Mouse (Mus musculus) kidney, embryonic 14.5 days (tissue): ENCODE results near the gene C130050O18Rik. TPM values are rescaled to one million over a fixed set of nuclear protein-coding genes. Genes with fewer than 3 reads are reported as not detected.

Experiments used
- ATAC-seq: fragments of 200-750 bp; cut with Nextera tagmentation; 2 replicates; pipeline ENCODE4 v1.8.0; 2017; ENCODE audit warnings: moderate number of reproducible peaks, mild to moderate bottlenecking, moderate TSS enrichment, moderate library complexity; ENCODE audit not compliant: low FRiP score, low TSS enrichment
- H3K27ac ChIP-seq: fragments of 300-500 bp; sonication (generic); 2 replicates; pipeline ENCODE4 v1.5.1; 2014; ENCODE audit warnings: low read depth, mild to moderate bottlenecking, low read length, moderate library complexity, mixed read lengths
- H3K27me3 ChIP-seq: fragments of 300-500 bp; sonication (generic); 2 replicates; pipeline ENCODE4 v1.6.1; 2014; ENCODE audit warnings: mild to moderate bottlenecking, low read length; ENCODE audit not compliant: control insufficient read depth, insufficient read depth
- H3K36me3 ChIP-seq: fragments of 300-500 bp; sonication (generic); 2 replicates; pipeline ENCODE4 v1.6.1; 2014; ENCODE audit warnings: low read length, mixed read lengths; ENCODE audit not compliant: control insufficient read depth, insufficient read depth
- H3K4me1 ChIP-seq: fragments of 300-500 bp; sonication (generic); 2 replicates; pipeline ENCODE4 v1.6.1; 2014; ENCODE audit warnings: low read length, mixed read lengths; ENCODE audit not compliant: control insufficient read depth, insufficient read depth
- H3K4me2 ChIP-seq: fragments of 300-500 bp; sonication (generic); replicated peaks from 2 replicates; pipeline ENCODE4 v1.6.1; 2014; ENCODE audit warnings: low read depth, mild to moderate bottlenecking, low read length
- H3K4me3 ChIP-seq: fragments of 300-500 bp; sonication (generic); 2 replicates; pipeline ENCODE4 v1.5.1; 2014; ENCODE audit warnings: mild to moderate bottlenecking, low read length
- H3K9ac ChIP-seq: fragments of 300-500 bp; sonication (generic); 2 replicates; pipeline ENCODE4 v1.6.1; 2014; ENCODE audit warnings: low read depth, mild to moderate bottlenecking, low read length, moderate library complexity
- H3K9me3 ChIP-seq: fragments of 300-500 bp; sonication (generic); 2 replicates; pipeline ENCODE4 v1.6.1; 2016; ENCODE audit warnings: low read length; ENCODE audit not compliant: control insufficient read depth
- WGBS: fragments of 180-500 bp; shearing (Covaris S2); extraction: QIAGEN DNeasy Blood & Tissue Kit; methylation state at CpG from one replicate; pipeline ENCODE4 v1.1.7; 2014; 5-methylcytosine and 5-hydroxymethylcytosine counted together
- polyA plus RNA-seq: library from polyadenylated mRNA; unstranded; fragments of >200 nt; fragmentation: Nextera tagmentation; extraction: Ambion mirVana; gene quantifications from 2 replicates; pipeline ENCODE4 v1.2.1, GENCODE M21; 2014

C130050O18Rik gene
- polyA plus RNA-seq, 1 experiment from 2014 or later = 0.77 TPM

GRCm38 (mm10) chr5:139377468-139378270 lies 27.4 kb upstream of the C130050O18Rik start, which contains the start of gene Gpr146:
Gpr146 (plus strand) TSS chr5:139377697.
- no peak within 1 kb of the TSS for H3K4me3 ChIP-seq
- H3K27ac ChIP-seq = peak within 1 kb of the TSS; percentile 86
- no peak for ATAC-seq
- 57% methylated on average over 18 of the region's 18 CpGs for WGBS
- H3K9ac ChIP-seq = no peak within 1 kb of the TSS
- H3K27me3 ChIP-seq = no peaks in the 10 kb centered on the region
- H3K9me3 ChIP-seq = no peaks in the 10 kb centered on the region
- no peaks in the 10 kb centered on the region for H3K36me3 ChIP-seq
- H3K4me2 ChIP-seq = no peak within 1 kb of the TSS
- peaks cover 52% of the 10 kb centered on the region for H3K4me1 ChIP-seq

GRCm38 (mm10) chr5:139378271-139378556 lies 26.9 kb upstream of the C130050O18Rik start:
- no peaks in the 10 kb centered on the region for H3K27me3 ChIP-seq
- H3K36me3 ChIP-seq = no peaks in the 10 kb centered on the region
- H3K9me3 ChIP-seq = no peaks in the 10 kb centered on the region
- no peak overlapping the region for H3K4me3 ChIP-seq
- no peak for ATAC-seq
- 70% methylated on average over 7 of the region's 7 CpGs for WGBS
- no peak overlapping the region for H3K4me2 ChIP-seq
- H3K9ac ChIP-seq = no peak overlapping the region
- H3K4me1 ChIP-seq = peaks cover 54% of the 10 kb centered on the region
- peak overlapping the region; percentile 86 for H3K27ac ChIP-seq

- peak overlapping the region; percentile 86 for H3K27ac ChIP-seq
- H3K36me3 ChIP-seq = no peaks in the 10 kb centered on the region
- H3K9me3 ChIP-seq = no peaks in the 10 kb centered on the region
- WGBS = 35% methylated on average over 21 of the region's 21 CpGs
- no peak overlapping the region for H3K4me2 ChIP-seq
- no peaks in the 10 kb centered on the region for H3K27me3 ChIP-seq
- peaks cover 59% of the 10 kb centered on the region for H3K4me1 ChIP-seq
- ATAC-seq = no peak
- H3K9ac ChIP-seq = peak overlapping the region; percentile 31; the same call in 1 of the 2 replicates
- no peak overlapping the region for H3K4me3 ChIP-seq
Observed at GRCm38 (mm10) chr5:139378986-139379629, 26.0 kb upstream of the C130050O18Rik start.

GRCm38 (mm10) chr5:139379771-139380384 lies 25.2 kb upstream of the C130050O18Rik start:
- H3K4me2 ChIP-seq = peak overlapping the region; percentile 76
- no peaks in the 10 kb centered on the region for H3K27me3 ChIP-seq
- peak overlapping the region; percentile 54 for H3K4me3 ChIP-seq
- peak overlapping the region; percentile 34; the same call in 1 of the 2 replicates for H3K9ac ChIP-seq
- H3K27ac ChIP-seq = peak overlapping the region; percentile 86
- H3K9me3 ChIP-seq = no peaks in the 10 kb centered on the region
- H3K4me1 ChIP-seq = peaks cover 67% of the 10 kb centered on the region
- ATAC-seq = no peak
- H3K36me3 ChIP-seq = no peaks in the 10 kb centered on the region
- WGBS = 19% methylated on average over 8 of the region's 8 CpGs

- Histone ChIP-seq H3K4me1 (peaks cover 74% of the 10 kb centered on the region), H3K27ac (peak overlapping the region; percentile 86)
Observed at GRCm38 (mm10) chr5:139380385-139381248, 24.5 kb upstream of the C130050O18Rik start.

GRCm38 (mm10) chr5:139381586-139382513 lies 23.2 kb upstream of the C130050O18Rik start:
- Histone ChIP-seq H3K4me1 (peaks cover 76% of the 10 kb centered on the region), H3K4me2 (peak overlapping the region; percentile 1), H3K27me3 (no peaks in the 10 kb centered on the region), H3K36me3 (no peaks in the 10 kb centered on the region), H3K27ac (peak overlapping the region; percentile 66; the same call in 1 of the 2 replicates), H3K9me3 (no peaks in the 10 kb centered on the region), H3K4me3 (no peak overlapping the region), H3K9ac (0 out of 2 replicates have a peak overlapping the region, but pooled peaks have one; percentile 45)
- WGBS = 84% methylated on average over 18 of the region's 18 CpGs
- no peak for ATAC-seq

More at GRCm38 (mm10) chr5:139380385-139381248, 24.5 kb upstream of the C130050O18Rik start:
- Histone ChIP-seq H3K4me2 (peak overlapping the region; percentile 76), H3K9ac (peak overlapping the region; percentile 60), H3K27me3 (no peaks in the 10 kb centered on the region), H3K36me3 (no peaks in the 10 kb centered on the region), H3K9me3 (no peaks in the 10 kb centered on the region), H3K4me3 (peak overlapping the region; percentile 54)
- WGBS = 2% methylated on average over 58 of the region's 73 CpGs
- peak; percentile 82 for ATAC-seq

- ATAC-seq = no peak
- Histone ChIP-seq H3K27me3 (no peaks in the 10 kb centered on the region), H3K4me2 (peak overlapping the region; percentile 1; the same call in 1 of the 2 replicates), H3K9me3 (no peaks in the 10 kb centered on the region), H3K4me3 (no peak overlapping the region), H3K27ac (peak overlapping the region; percentile 66), H3K36me3 (no peaks in the 10 kb centered on the region), H3K4me1 (peaks cover 74% of the 10 kb centered on the region), H3K9ac (peak overlapping the region; percentile 45; the same call in 1 of the 2 replicates)
- WGBS = 62% methylated on average over 8 of the region's 8 CpGs
Observed at GRCm38 (mm10) chr5:139382760-139383159, 22.3 kb upstream of the C130050O18Rik start.
